Mouse (Mus musculus) layer of hippocampus, postnatal 36 days (tissue): ENCODE measurements around the gene Ksr1. TPM values are rescaled to one million over a fixed set of nuclear protein-coding genes. Genes with fewer than 3 reads are reported as not detected.
A peak's percentile ranks its signal among the peaks of the same experiment; 100 is the strongest.

Experiments used
- DNase-seq, 2 experiments: peaks; one replicate each; pipeline ENCODE4 v3.0.0; 2022
- total RNA-seq, 2 experiments: library from RNA; stranded (reverse); gene quantifications; 2 replicates each; pipeline ENCODE4 v1.2.3; 2021

Ksr1 gene
- total RNA-seq, 2 experiments from 2014 or later, result 183 to 261 TPM

DNA sequence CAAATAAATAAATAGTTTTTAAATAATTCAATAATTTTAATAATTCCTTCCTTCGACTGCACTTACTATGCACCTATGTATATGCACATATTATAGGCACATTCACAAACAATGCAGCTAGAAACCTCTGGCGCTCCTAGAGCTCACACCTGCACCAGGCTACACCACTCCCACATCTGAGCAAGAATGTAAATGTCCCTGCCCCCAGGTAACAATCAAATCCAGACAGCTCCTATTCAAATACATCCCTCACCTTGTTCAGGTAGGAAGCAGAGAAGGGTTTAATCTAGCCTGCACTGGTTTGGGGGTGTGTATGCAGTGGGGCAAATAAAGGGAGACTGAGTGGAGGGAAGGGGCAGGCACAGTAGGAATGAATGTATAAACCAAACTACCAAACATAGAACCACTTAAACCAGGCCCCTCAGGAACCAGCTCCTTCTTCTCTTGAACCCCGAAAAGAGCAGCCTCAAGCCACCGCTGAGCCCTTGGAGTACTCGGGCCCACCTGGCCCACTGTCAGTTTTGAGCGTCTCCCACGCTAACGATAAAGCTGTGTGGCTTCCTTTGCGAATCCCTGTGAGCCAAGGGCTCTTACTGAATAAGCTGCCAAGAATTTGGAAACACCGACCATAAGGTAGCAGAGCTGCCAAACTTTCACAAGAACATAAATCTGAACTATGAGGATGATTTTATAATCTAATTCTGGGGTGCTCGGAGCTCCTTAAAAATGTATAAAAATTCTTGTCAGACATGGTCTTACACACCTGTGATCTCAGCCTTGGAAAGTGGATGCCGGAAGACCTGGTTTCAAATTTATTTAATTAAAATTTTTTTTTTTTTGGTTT is 167.8 kb downstream of the Ksr1 start:
- DNase-seq, result no peak

DNA sequence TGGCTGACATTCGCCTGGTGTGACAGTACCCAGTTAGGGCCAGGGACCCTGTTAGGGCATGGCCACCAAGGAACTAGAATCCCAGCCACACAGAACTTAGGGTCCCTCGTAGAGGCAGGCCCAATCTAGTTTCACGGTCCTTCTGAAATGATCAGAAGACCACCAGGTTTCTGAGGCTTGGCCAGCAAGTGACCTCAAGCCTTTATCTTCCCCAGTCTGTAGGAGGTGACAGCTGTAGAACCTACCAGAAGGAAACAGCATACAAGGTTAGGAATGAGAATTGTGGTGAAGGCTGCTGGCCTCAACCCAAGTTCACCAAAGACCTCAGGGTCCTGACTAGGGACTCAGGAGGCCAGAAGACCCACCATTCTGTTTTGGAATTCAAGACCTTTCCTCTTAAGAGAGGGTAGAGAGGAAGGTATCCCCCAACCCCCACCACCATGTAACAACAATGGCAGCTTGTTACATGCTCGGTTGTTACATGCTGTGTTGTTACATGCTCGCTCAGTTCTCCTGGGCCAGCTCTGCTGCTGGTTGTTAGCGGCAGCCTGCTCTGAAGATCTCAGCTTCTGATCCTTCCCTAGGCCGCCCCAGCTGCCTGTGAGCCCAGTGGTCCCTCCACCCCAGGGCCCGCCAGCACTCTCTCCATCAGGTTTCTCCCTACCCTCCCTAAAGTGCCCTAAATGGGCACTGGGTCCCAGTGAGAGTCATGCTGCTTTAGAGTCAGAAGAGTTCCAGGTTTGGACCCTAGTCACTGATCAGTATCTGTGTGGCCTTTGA is 169.3 kb downstream of the Ksr1 start:
- DNase-seq, result no peak

DNA sequence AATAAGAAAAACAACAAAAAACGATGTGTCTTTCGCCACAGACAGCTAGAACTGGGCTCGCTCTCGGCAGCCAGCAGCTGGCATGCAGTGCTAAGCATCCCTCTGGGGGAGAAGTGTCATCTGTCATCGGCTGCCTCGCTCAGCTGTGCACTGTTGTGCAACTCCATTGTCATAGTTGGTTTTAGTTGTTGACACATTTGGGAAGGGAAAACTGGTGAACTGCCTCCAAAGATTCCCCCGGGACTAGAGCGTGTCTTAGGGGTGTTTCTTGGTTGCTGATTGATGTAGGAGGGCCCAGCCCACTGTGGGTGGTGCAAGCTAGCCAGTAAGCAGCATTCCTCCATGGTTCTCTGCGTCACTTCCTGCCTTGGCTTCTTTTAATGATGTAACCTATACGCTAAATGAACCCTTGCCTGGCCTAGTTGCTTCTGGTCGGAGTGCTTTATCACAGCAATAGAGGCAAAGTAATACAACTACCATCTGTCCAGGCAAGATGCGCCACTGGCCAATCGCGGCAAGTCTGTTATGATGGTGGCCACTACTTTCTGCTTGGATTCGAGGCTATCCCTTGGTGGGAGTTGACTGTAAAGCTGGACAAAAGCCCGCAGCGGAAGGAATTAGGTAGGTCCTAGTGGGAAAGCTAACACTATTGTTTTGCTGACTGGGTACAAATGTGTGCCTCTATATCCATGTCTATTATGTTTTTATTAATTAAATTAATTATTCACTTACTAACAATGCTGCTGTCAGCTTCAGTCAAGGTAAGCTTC is 172.6 kb downstream of the Ksr1 start:
- DNase-seq, result peak; percentile 38 to 59

DNA sequence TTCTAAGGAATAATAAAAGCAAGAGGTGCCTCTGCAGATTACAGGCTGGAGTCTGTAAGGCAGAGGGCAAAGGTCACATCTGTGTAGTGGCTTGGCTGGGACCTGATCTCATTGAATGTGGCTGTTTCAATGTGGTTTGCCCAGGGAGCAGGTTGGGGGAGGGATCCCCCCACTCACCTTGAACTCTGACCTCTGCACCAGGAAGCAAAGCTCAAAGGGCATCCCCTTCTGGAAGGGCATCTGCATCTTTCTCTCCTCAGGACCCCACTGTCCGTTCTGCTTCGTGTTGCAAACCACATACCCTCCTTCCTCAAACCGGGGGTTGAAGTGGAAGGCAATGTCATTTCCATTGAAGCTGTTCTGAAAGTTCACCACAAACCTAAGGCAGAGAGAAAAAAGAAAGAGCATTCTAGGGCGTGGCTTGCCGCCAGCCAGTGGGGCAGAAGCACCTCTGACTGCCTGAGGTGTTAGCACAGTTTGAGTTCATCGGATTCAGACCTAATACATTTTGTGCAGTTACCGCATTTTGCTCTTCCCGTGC is 173.3 kb downstream of the Ksr1 start:
- no peak for DNase-seq

DNA sequence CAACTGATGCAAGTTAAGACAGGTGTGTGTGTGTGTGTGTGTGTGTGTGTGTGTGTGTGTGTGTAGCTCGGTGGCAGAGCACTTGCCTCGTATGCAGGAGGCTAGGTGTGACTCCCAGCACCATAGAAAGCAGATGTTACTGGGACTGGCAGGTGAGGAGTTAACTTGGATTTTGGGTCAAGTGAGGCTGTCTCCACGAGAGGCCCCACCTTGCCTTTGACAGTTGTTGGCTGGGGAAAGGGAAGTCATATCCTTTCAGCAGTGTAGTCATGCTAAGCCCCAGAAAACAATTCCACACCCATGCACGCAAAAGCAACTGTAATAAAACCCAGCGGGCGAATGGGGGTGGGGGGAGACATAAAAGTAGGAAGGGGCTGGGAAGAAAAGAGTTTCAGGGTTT is 173.9 kb downstream of the Ksr1 start:
- DNase-seq, result no peak

DNA sequence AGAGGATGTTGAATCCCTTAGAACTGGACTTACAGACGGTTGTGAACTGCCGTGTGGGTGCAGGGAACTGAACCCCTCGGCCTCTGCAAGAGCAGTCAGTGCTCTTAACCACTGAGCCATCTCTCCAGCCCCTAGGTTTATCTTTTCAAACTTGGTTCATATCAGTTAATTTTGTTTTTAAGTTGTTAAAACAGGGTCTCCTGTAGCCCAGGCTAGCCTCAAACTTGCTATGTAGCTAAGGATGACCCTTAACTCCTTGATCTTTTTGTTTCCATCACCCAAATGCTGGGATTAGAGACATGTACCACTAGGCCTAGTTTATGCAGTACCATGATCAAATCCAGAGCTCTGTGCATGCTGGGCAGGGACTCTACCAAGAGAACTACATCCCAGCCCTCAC is 174.5 kb downstream of the Ksr1 start:
- DNase-seq, result no peak

DNA sequence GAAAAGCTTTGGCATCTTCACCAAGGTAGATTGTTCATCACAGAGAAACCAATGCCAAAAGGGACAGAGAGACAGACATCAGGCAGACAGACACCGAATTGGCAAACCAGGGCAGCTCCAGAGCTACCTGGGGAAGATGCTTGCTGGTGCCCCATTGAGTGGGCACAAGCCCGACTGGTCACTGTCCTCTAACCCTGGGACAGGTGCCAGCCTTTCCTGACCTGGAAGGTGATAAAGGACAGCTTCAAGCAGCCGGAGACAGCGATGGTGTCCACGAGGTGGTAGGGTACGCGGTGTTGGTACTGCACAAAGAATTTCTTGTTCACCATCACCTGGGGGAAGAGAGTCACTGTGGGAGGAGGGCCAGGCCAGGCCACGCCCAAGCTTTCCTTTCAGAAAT is 175.1 kb downstream of the Ksr1 start:
- no peak for DNase-seq

DNA sequence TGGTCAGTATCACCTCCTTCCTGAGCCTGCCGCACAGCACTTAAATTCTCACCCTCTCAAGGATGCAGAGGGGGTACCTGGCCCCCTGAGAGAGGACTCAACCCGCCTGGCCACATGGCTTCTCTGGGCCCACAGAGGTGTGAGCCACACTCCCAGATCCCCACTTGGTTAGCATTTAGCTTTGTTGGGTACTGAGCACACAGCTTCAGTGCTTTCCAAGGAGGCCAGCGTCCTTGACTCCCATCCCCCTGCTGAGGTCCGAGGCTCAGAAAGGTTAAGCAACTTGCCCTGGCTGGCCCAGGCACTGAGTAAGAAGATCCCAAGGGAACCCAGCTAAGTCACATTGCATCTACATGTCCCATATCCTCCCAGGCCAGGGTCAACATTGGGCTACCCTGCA is 178.1 kb downstream of the Ksr1 start:
- DNase-seq, result no peak

DNA sequence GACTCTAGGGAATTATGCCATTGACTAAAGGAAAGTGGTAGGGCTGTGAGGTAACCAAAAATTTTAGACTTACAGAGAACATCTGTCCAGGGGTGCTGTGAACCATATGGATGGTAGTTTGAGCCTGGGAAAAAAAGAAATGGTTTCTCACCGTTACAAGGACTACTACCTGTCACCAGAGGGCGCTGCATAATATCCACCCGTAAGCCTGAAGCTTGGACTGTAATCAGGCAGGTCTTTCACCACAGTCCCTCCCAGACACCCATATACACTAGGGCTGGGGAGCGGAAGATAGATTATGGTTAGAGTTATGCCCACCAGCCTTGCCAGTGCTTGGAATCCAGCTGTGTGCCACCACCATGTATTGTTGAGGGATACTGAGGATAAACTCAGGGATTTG is 178.8 kb downstream of the Ksr1 start:
- DNase-seq, result peak in 1 of 2 experiments; percentile 23

Other genes starting within 250 kb of the Ksr1 start
- gene Nos2, start 225.6 kb downstream of the Ksr1 start, total RNA-seq, result under 1 TPM; 0.37 to 0.51 TPM
- gene Lgals9, start 161.5 kb downstream of the Ksr1 start, total RNA-seq, result 1 to 10 TPM; 4.9 to 5.0 TPM
- gene Wsb1, start 108.3 kb upstream of the Ksr1 start, total RNA-seq, result 10 to 100 TPM; 77.1 to 81.3 TPM
- under 1 TPM in 1 of 2 experiments, not detected in 1; 0.50 TPM for gene Gm9964, start 150.5 kb upstream of the Ksr1 start, total RNA-seq
- 100 to 1,000 TPM; 116 to 123 TPM for gene Nf1, start 193.3 kb upstream of the Ksr1 start, total RNA-seq